Mouse (Mus musculus) brain, adult 2 months (tissue): ENCODE results near the gene Rassf1.
A peak's percentile ranks its signal among the peaks of the same experiment; 100 is the strongest.

Experiments
- DNase-seq: peaks from one replicate; pipeline ENCODE4 v3.0.0; 2011; ENCODE audit warnings: low read depth, low spot score

The Rassf1 gene

GRCm38 (mm10) chr9:107603251-107603650 is 51.9 kb downstream of the Rassf1 start:
- no peak for DNase-seq

DNA sequence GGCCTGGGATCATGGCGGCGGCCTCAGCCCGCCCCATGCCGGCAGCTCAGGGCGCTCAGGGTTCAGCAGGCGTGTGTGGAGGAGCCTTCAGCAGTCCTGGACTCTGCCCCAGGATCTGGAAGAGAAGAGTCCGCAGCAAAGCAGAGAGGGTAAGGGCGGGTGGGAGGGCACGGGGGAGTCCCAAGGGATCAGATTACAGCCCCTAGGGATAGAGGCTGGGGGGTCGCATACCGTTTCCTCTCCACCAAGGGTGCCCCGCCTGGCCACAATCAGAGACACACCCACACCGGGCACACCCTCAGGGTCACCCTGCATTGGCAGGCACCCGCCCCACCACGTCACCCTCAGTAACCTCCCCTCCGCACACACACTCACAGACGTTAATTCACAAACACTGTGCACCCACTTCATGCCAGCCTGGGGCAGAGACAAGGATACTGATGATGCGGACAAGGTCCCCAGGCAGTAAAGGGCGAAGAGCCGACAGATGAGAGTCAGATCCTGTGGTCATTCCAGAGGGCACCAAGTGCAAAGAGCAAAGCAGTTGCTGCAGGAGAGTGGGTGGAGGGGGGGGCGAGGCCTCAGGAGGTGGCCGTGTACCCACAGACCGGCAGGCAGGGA is 53.8 kb downstream of the Rassf1 start:
- no peak for DNase-seq

- no peak for DNase-seq
These were observed 55.2 kb downstream of the Rassf1 start for GRCm38 (mm10) chr9:107606591-107606990.

DNA sequence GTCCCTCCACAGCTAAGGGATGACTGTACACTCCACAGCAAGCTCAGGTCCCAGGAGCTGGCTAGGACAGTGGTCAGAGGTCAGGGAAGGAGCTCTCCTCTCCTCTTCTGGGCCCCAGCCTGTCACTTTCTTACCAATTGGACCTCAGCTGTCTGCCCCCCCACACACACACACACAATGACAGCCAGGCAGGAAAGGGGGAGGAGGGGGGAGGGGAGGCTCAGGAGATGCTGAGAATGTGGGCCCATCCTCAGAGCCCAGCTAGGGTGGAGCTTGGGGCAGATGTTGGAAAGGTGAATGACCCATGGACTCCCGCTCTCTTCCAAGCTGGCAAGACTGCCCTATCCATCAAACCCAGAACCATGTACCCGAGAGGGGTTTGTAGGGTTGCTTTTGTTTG is 55.7 kb downstream of the Rassf1 start:
- DNase-seq = no peak

GRCm38 (mm10) chr9:107607653-107608245 is 56.4 kb downstream of the Rassf1 start:
- no peak for DNase-seq

GRCm38 (mm10) chr9:107608741-107609432 is 57.5 kb downstream of the Rassf1 start, which contains the start of gene Sema3b:
Gene Sema3b, minus strand, starts transcription at chr9:107609229.
- no peak for DNase-seq

GRCm38 (mm10) chr9:107609433-107609830 is 58.1 kb downstream of the Rassf1 start:
- DNase-seq = no peak

- DNase-seq = peak; percentile 71
These were observed 60.3 kb downstream of the Rassf1 start for GRCm38 (mm10) chr9:107611456-107612190.
